Mouse (Mus musculus): ENCODE results near the gene Pard3. TPM values are rescaled to one million over a fixed set of nuclear protein-coding genes. Genes with fewer than 3 reads are reported as not detected.

Pard3 gene
- total RNA-seq, 1 experiment from 2014 or later: 0.93 TPM

DNA sequence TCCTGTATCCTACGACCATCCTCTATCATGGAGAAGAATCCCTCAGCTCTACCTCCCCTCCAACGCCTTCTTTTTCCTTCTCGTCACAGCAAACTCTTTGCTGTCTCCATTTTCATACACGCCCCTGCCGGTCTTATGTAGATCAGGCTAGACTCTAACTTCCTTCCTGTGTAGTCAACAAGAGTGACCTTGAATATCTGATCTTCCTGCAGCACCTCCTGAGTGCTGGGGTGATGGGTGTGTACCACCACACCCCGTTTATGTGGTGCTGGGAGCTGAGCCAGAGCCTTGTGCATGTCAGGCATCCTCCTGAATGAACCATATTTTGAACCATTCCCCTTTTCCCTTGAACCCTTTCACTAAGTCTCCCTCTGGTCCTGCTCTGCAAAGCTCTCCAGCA, 372.3 kb downstream of the Pard3 start:
- ATAC-seq (ENCODE audit: extremely low read depth, insufficient number of reproducible peaks, low FRiP score, poor library complexity, severe bottlenecking): no peak

GRCm38 (mm10) chr8:127437613-127438235, 374.0 kb downstream of the Pard3 start:
- no peak for ATAC-seq (ENCODE audit: extremely low read depth, insufficient number of reproducible peaks, low FRiP score, poor library complexity, severe bottlenecking)

DNA sequence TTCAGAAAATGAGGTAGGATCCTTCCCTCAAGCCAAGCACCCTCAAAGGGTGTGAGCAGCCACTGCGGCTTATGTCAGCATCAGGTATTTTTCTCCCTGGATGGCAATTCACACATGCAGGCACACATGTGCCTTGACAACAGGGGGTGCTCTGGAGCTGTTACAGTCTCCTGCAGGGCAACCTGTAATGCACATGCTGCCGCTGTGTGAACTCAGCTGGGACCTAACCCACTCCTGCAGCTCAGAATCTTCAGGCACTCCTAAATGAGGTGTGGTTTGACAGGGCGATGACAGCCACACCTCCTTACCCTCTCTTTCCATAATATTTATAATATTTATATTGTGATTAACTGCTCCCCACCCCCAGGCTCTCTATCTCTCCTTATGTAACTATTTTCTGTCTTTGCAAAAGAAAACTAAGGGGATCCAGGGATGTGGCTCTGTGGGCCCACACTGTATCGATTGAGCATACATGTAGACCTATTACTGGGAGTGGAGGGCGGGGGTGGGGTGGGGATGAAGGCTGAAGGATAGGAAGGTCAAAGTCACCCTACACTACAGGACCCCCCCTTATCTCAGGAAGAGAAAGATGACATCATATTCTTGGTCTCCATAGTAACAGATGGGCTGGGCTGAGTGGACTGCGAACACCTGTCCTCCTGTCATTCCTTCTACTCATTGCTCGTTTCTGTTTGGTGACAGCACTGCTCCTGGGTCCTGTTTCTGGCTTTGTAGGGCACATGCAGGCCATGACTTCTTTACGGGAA, 375.1 kb downstream of the Pard3 start:
- ATAC-seq (ENCODE audit: extremely low read depth, insufficient number of reproducible peaks, low FRiP score, poor library complexity, severe bottlenecking): peak; percentile 17; the same call in 1 of the 2 replicates

DNA sequence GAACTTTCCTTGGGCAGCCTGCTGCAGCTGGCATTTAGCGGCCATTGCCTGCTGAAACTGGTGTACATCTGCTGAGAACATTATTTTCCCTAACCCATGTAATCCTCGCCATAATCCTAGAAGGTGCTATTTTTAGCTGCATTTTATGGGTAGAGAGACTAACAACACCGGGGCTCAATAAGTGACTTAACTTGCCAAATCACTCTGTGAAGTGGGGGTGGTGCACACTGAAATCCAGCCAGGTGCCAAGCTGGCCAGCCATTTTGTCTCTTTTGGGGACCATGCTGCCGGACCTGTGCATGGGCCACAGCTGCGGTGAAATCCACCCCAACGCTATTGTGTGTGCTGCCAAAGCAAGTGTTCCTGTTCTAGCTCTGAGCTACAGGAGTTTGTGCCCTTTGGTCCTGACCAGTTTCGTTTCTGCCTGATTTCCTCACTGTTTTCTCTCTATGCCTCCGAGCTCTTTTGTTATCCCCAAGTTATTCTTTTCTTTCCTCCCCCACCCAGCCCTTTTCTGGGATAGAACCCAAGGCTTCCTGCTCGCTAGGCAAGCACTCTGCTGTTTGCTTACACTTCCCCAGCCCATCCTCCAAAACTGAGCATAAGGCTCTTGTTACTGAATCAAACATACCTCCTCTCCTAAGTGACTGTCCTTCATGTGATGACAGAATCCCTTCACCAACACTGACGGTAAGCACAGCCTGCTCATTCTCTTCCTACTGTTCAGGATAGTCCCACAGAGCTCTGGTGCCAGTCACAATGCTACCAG, 375.9 kb downstream of the Pard3 start:
- ATAC-seq (ENCODE audit: extremely low read depth, insufficient number of reproducible peaks, low FRiP score, poor library complexity, severe bottlenecking): no peak

GRCm38 (mm10) chr8:127440161-127440833, 376.6 kb downstream of the Pard3 start:
- no peak for ATAC-seq (ENCODE audit: extremely low read depth, insufficient number of reproducible peaks, low FRiP score, poor library complexity, severe bottlenecking)

GRCm38 (mm10) chr8:127440834-127441485, 377.3 kb downstream of the Pard3 start:
- ATAC-seq (ENCODE audit: extremely low read depth, insufficient number of reproducible peaks, low FRiP score, poor library complexity, severe bottlenecking): peak; percentile 92

DNA sequence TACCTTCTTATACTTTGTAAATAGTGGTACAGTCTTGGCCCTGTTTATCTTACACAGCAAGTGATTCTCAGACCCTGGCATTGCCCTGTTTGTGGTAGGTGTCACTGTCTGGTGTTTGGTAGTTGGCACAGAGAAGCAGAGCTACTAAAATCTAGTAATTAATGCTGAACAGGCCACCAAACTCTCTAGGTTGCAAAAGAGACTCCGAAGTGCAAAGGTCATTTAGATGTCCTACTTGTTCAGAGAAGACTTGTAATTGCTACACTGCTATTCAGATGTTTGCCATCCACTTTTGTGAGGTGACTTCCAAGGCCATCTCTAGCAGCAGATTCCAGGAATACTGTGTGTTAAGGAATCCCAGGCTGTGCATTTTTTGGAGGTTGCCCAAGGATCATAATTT, 383.7 kb downstream of the Pard3 start:
- no peak for ATAC-seq (ENCODE audit: extremely low read depth, insufficient number of reproducible peaks, low FRiP score, poor library complexity, severe bottlenecking)

- ATAC-seq (ENCODE audit: extremely low read depth, insufficient number of reproducible peaks, low FRiP score, poor library complexity, severe bottlenecking): no peak
Observed at GRCm38 (mm10) chr8:127449066-127449840, 385.6 kb downstream of the Pard3 start.

DNA sequence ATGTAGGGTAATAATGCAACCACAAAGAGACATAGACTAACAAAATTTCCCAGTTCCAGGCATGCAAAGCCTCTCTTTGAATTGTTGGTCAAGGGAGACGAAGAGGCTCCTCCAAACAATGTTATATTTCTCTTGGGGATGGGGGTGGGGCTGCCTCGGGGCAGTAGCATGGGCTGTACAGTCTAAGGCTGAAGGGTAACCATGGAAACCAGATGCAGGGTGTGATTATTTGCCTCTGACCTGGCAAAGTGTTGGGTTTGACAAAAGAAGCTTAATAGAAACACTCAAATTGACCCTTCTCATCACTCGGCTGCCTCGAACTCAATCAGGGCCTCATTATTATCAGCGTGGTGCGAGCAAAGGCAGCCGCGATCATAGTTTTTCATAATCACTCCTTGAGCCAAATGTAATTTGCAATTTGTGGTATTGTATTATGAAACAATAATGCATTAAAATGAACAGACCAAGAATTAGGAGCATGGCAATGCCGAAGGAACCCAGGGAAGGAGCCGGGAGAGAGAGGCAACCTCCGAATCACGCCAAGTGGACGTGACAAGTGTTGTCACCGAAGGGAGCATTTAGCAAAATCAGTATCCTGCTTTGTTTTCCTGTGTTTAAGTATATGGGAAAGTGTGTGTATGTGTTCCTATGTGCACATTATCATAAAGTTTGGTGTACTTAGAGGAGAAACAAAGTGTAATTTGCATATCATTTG, 387.4 kb downstream of the Pard3 start:
- no peak for ATAC-seq (ENCODE audit: extremely low read depth, insufficient number of reproducible peaks, low FRiP score, poor library complexity, severe bottlenecking)

GRCm38 (mm10) chr8:127452364-127452763, 388.7 kb downstream of the Pard3 start:
- ATAC-seq (ENCODE audit: extremely low read depth, insufficient number of reproducible peaks, low FRiP score, poor library complexity, severe bottlenecking): no peak

DNA sequence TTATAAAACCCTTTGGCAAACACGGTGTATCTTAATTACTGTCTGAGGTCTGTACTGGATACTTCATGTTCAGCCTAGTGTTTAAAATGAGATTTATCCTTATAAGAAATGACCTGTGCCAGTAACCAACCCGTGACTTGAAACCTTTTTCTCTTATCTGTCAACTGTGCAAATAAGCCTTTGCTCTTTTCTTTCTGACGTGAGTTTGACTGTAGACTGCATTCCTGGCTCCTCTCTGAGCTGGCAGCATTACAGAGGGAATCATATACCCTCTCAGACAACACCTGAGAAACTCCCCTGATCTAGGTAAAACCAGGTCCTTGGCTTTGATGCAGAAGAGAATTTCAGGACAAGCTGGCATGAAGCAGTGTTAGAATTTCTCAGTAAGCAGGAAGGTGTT, 394.2 kb downstream of the Pard3 start:
- no peak for ATAC-seq (ENCODE audit: extremely low read depth, insufficient number of reproducible peaks, low FRiP score, poor library complexity, severe bottlenecking)

GRCm38 (mm10) chr8:127461173-127461572, 397.5 kb downstream of the Pard3 start:
- no peak for ATAC-seq (ENCODE audit: extremely low read depth, insufficient number of reproducible peaks, low FRiP score, poor library complexity, severe bottlenecking)

DNA sequence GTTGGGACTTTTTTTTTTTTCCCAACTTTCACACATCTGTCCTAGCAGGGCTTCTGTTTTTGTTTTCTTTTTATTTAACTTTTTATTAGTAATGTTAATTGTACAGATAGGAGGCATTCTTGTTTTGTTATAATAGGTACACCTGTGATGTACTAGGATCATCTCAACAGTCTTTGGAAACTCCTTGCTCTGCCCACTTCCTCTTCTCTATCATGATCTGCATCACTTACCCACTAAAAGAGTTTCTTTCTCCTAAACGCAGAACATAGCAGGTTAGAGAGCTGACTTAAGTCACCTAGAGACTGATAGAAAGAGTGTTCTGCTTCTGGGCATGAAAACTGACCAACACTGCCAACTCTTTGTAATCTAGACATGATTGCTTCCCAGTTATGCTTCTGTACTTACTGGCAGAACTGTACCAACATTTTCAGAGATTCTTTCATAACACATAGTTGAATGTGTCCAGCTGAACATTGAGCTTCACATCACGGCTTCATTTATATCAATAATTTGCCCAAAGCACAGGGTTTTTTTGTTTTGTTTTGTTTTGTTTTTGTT, 398.8 kb downstream of the Pard3 start:
- no peak for ATAC-seq (ENCODE audit: extremely low read depth, insufficient number of reproducible peaks, low FRiP score, poor library complexity, severe bottlenecking)

DNA sequence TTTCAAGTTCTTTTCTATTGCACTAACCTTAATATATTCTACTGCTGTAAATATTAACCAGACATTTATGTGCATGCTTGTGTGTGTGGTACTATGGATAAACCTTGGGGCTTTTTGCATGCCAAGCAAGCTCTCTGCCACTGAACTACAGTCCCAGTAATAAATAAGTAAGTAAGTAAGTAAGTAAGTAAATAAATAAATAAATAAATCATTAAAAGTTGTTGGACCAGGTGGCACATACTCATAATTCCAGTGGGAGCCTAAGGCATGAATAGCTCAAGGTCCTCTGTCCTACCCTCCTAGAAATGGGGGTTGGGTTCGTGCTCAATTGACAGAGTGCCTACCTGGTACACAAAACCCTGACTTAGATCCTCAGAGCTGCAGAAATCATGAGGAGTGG, 400.6 kb downstream of the Pard3 start:
- ATAC-seq (ENCODE audit: extremely low read depth, insufficient number of reproducible peaks, low FRiP score, poor library complexity, severe bottlenecking): no peak

GRCm38 (mm10) chr8:127472204-127472603, 408.5 kb downstream of the Pard3 start:
- ATAC-seq (ENCODE audit: extremely low read depth, insufficient number of reproducible peaks, low FRiP score, poor library complexity, severe bottlenecking): no peak

GRCm38 (mm10) chr8:127480003-127480402, 416.3 kb downstream of the Pard3 start:
- no peak for ATAC-seq (ENCODE audit: extremely low read depth, insufficient number of reproducible peaks, low FRiP score, poor library complexity, severe bottlenecking)

DNA sequence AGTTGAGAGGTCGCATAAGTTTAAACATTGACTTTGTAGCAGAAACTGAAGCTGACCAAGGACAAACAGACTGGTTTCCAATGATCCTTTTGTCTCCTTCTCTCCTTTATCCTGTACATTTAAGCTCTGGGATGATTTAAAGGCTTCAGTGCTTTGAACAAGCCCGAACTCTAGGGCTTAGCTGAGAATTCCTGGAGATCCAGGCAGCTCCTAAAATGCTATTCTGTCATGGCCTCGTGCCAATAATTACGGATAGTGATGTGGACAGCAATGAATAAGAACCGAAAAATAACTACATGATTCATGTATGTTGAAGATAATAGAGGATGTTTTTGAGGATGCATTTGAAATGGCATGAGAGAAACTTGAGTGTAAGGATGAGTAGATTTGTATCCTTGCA, 421.9 kb downstream of the Pard3 start:
- ATAC-seq (ENCODE audit: extremely low read depth, insufficient number of reproducible peaks, low FRiP score, poor library complexity, severe bottlenecking): no peak

Measured in neutrophil, adult 5-6 weeks (primary cell).